Mouse (Mus musculus) midbrain, embryonic 14.5 days (tissue): ENCODE measurements around the gene Ppp1r12b. TPM values are rescaled to one million over a fixed set of nuclear protein-coding genes. Genes with fewer than 3 reads are reported as not detected.

ENCODE experiments used
- ATAC-seq: fragments of 200-750 bp; cut with Nextera tagmentation; 2 replicates; pipeline ENCODE4 v1.8.0; 2017; ENCODE audit warnings: moderate number of reproducible peaks, moderate library complexity; ENCODE audit not compliant: low FRiP score, low TSS enrichment
- DNase-seq: peaks from one replicate; pipeline ENCODE4 v3.0.0-alpha.2; 2015
- H3K27ac ChIP-seq: fragments of 300-500 bp; sonication (generic); replicated peaks from 2 replicates; pipeline ENCODE4 v1.5.1; 2014; ENCODE audit warnings: mild to moderate bottlenecking, low read depth, low read length, moderate library complexity
- H3K27me3 ChIP-seq: fragments of 300-500 bp; sonication (generic); 2 replicates; pipeline ENCODE4 v1.6.1; 2014; ENCODE audit warnings: low read length, control low read depth, mixed read lengths; ENCODE audit not compliant: control insufficient read depth, insufficient read depth
- H3K36me3 ChIP-seq: fragments of 300-500 bp; sonication (generic); 2 replicates; pipeline ENCODE4 v1.6.1; 2014; ENCODE audit warnings: low read length, control low read depth; ENCODE audit not compliant: control insufficient read depth, insufficient read depth
- H3K4me1 ChIP-seq: fragments of 300-500 bp; sonication (generic); 2 replicates; pipeline ENCODE4 v1.6.1; 2014; ENCODE audit warnings: mild to moderate bottlenecking, antibody characterized with exemption, low read length, control low read depth; ENCODE audit not compliant: control insufficient read depth, insufficient read depth
- H3K4me2 ChIP-seq: fragments of 300-500 bp; sonication (generic); 2 replicates; pipeline ENCODE4 v1.6.1; 2014; ENCODE audit warnings: mild to moderate bottlenecking, low read length, moderate library complexity
- H3K4me3 ChIP-seq: fragments of 300-500 bp; sonication (generic); replicated peaks from 2 replicates; pipeline ENCODE4 v1.5.1; 2014; ENCODE audit warnings: low read depth, low read length
- H3K9ac ChIP-seq: fragments of 300-500 bp; sonication (generic); replicated peaks from 2 replicates; pipeline ENCODE4 v1.6.1; 2014; ENCODE audit warnings: mild to moderate bottlenecking, low read length, moderate library complexity
- H3K9me3 ChIP-seq: fragments of 300-500 bp; sonication (generic); 2 replicates; pipeline ENCODE4 v1.6.1; 2016; ENCODE audit warnings: low read length, control low read depth, mixed read lengths; ENCODE audit not compliant: control insufficient read depth
- WGBS: fragments of 180-500 bp; shearing (Covaris S2); extraction: QIAGEN DNeasy Blood & Tissue Kit; methylation state at CpG from one replicate; pipeline ENCODE4 v1.1.7; 2014; 5-methylcytosine and 5-hydroxymethylcytosine counted together
- polyA plus RNA-seq: library from polyadenylated mRNA; unstranded; fragments of >200 nt; fragmentation: Nextera tagmentation; extraction: Ambion mirVana; gene quantifications from 2 replicates; pipeline ENCODE4 v1.2.1, GENCODE M21; 2014

The Ppp1r12b gene
- polyA plus RNA-seq, 1 experiment from 2014 or later, result 14.5 TPM

- no peaks in the 10 kb centered on the region for H3K4me1 ChIP-seq
- no peak overlapping the region for H3K4me2 ChIP-seq
- 91% methylated on average over 6 of the region's 6 CpGs for WGBS
Observed at GRCm38 (mm10) chr1:134919010-134919409, 36.7 kb downstream of the Ppp1r12b start.

GRCm38 (mm10) chr1:134915421-134915820, 40.3 kb downstream of the Ppp1r12b start:
- H3K4me2 ChIP-seq, result no peak overlapping the region
- H3K9ac ChIP-seq, result no peak overlapping the region
- no peaks in the 10 kb centered on the region for H3K27me3 ChIP-seq
- ATAC-seq (no peak), DNase-seq (no peak)
- WGBS, result 87% methylated on average over 4 of the region's 4 CpGs
- no peaks in the 10 kb centered on the region for H3K4me1 ChIP-seq
- no peaks in the 10 kb centered on the region for H3K36me3 ChIP-seq
- H3K4me3 ChIP-seq, result no peak overlapping the region
- no peaks in the 10 kb centered on the region for H3K9me3 ChIP-seq
- H3K27ac ChIP-seq, result no peak overlapping the region

More at GRCm38 (mm10) chr1:134919010-134919409, 36.7 kb downstream of the Ppp1r12b start:
- DNase-seq (no peak), ATAC-seq (no peak)
- Histone ChIP-seq H3K27me3 (no peaks in the 10 kb centered on the region), H3K9ac (no peak overlapping the region), H3K9me3 (no peaks in the 10 kb centered on the region), H3K36me3 (no peaks in the 10 kb centered on the region), H3K27ac (no peak overlapping the region), H3K4me3 (no peak overlapping the region)

GRCm38 (mm10) chr1:134913535-134913934, 42.2 kb downstream of the Ppp1r12b start:
- DNase-seq (no peak), ATAC-seq (no peak)
- Histone ChIP-seq H3K4me2 (no peak overlapping the region), H3K4me3 (no peak overlapping the region), H3K27ac (no peak overlapping the region), H3K9me3 (no peaks in the 10 kb centered on the region), H3K4me1 (no peaks in the 10 kb centered on the region), H3K27me3 (no peaks in the 10 kb centered on the region), H3K9ac (no peak overlapping the region), H3K36me3 (no peaks in the 10 kb centered on the region)
- 90% methylated on average over 4 of the region's 4 CpGs for WGBS

GRCm38 (mm10) chr1:134911892-134912291, 43.9 kb downstream of the Ppp1r12b start:
- no peaks in the 10 kb centered on the region for H3K9me3 ChIP-seq
- H3K4me1 ChIP-seq, result no peaks in the 10 kb centered on the region
- no peaks in the 10 kb centered on the region for H3K36me3 ChIP-seq
- no peak overlapping the region for H3K4me2 ChIP-seq
- ATAC-seq (no peak), DNase-seq (no peak)
- H3K9ac ChIP-seq, result no peak overlapping the region
- no peak overlapping the region for H3K27ac ChIP-seq
- H3K4me3 ChIP-seq, result no peak overlapping the region
- H3K27me3 ChIP-seq, result no peaks in the 10 kb centered on the region
- 90% methylated on average over 4 of the region's 4 CpGs for WGBS

- H3K36me3 ChIP-seq, result no peaks in the 10 kb centered on the region
- no peak for ATAC-seq
- DNase-seq, result no peak
Observed at GRCm38 (mm10) chr1:134910037-134910436, 45.7 kb downstream of the Ppp1r12b start.

GRCm38 (mm10) chr1:134909442-134909841, 46.3 kb downstream of the Ppp1r12b start:
- Histone ChIP-seq H3K27ac (no peak overlapping the region), H3K4me1 (no peaks in the 10 kb centered on the region), H3K9me3 (no peaks in the 10 kb centered on the region), H3K27me3 (no peaks in the 10 kb centered on the region), H3K4me2 (no peak overlapping the region), H3K36me3 (no peaks in the 10 kb centered on the region), H3K9ac (no peak overlapping the region), H3K4me3 (no peak overlapping the region)
- DNase-seq, result no peak
- WGBS, result 79% methylated on average over 9 of the region's 9 CpGs
- no peak for ATAC-seq

More at GRCm38 (mm10) chr1:134910037-134910436, 45.7 kb downstream of the Ppp1r12b start:
- WGBS, result 17% methylated on average over 3 of the region's 3 CpGs
- H3K4me1 ChIP-seq, result no peaks in the 10 kb centered on the region
- no peak overlapping the region for H3K4me3 ChIP-seq
- H3K27ac ChIP-seq, result no peak overlapping the region
- no peaks in the 10 kb centered on the region for H3K9me3 ChIP-seq
- no peaks in the 10 kb centered on the region for H3K27me3 ChIP-seq
- H3K9ac ChIP-seq, result no peak overlapping the region
- H3K4me2 ChIP-seq, result no peak overlapping the region

GRCm38 (mm10) chr1:134902051-134902619, 53.6 kb downstream of the Ppp1r12b start:
- no peak for DNase-seq
- Histone ChIP-seq H3K9ac (no peak overlapping the region), H3K9me3 (no peaks in the 10 kb centered on the region), H3K27me3 (no peaks in the 10 kb centered on the region), H3K27ac (no peak overlapping the region), H3K36me3 (no peaks in the 10 kb centered on the region), H3K4me1 (no peaks in the 10 kb centered on the region), H3K4me2 (no peak overlapping the region), H3K4me3 (no peak overlapping the region)
- ATAC-seq, result no peak
- WGBS, result 74% methylated on average over 3 of the region's 3 CpGs

GRCm38 (mm10) chr1:134896008-134896407, 59.7 kb downstream of the Ppp1r12b start:
- no peaks in the 10 kb centered on the region for H3K9me3 ChIP-seq
- ATAC-seq, result no peak
- H3K4me2 ChIP-seq, result no peak overlapping the region
- H3K36me3 ChIP-seq, result peaks cover 23% of the 10 kb centered on the region
- no peak overlapping the region for H3K9ac ChIP-seq
- H3K4me1 ChIP-seq, result no peaks in the 10 kb centered on the region
- no peaks in the 10 kb centered on the region for H3K27me3 ChIP-seq
- H3K27ac ChIP-seq, result no peak overlapping the region
- no peak for DNase-seq
- H3K4me3 ChIP-seq, result no peak overlapping the region
- 95% methylated on average over 6 of the region's 6 CpGs for WGBS

GRCm38 (mm10) chr1:134894803-134895202, 60.9 kb downstream of the Ppp1r12b start:
- no peak for ATAC-seq
- Histone ChIP-seq H3K4me3 (no peak overlapping the region), H3K27me3 (no peaks in the 10 kb centered on the region), H3K9ac (no peak overlapping the region), H3K27ac (no peak overlapping the region), H3K36me3 (peaks cover 26% of the 10 kb centered on the region), H3K4me1 (no peaks in the 10 kb centered on the region), H3K9me3 (no peaks in the 10 kb centered on the region), H3K4me2 (no peak overlapping the region)
- DNase-seq, result no peak
- WGBS, result 94% methylated on average over 3 of the region's 3 CpGs
